Mouse (Mus musculus): ENCODE measurements at regions not wholly inside any gene's neighbourhood (a gene's known extent, or its start where the extent isn't known, plus 50 kb on each side); places are given as distances from the start of the nearest gene placed in this dataset.
"Not testable (repeated sequence)": the region's sequence is repeated elsewhere in the genome, so short reads cannot be mapped to it uniquely, and the experiment has no call there.

GRCm38 (mm10) chr15:19242962-19243361 is 424.2 kb downstream of the Cdh10 start:
- not testable (repeated sequence) for DNase-seq

- DNase-seq: no peak
Observed at GRCm38 (mm10) chr15:19247489-19247888, 428.7 kb downstream of the Cdh10 start.

GRCm38 (mm10) chr15:19275968-19276826 is 457.4 kb downstream of the Cdh10 start:
- DNase-seq: peak; percentile 4

- no peak for DNase-seq
Observed at GRCm38 (mm10) chr15:19316380-19316779, 497.6 kb downstream of the Cdh10 start.

GRCm38 (mm10) chr15:19356322-19356721 is 537.6 kb downstream of the Cdh10 start:
- no peak for DNase-seq

GRCm38 (mm10) chr15:19360650-19361049 is 541.9 kb downstream of the Cdh10 start:
- peak; percentile 16 for DNase-seq

GRCm38 (mm10) chr15:19389951-19390350 is 571.2 kb downstream of the Cdh10 start:
- DNase-seq: no peak

- DNase-seq: no peak
Observed at GRCm38 (mm10) chr15:19391250-19391982, 572.7 kb downstream of the Cdh10 start.

- no peak for DNase-seq
Observed at GRCm38 (mm10) chr15:19395681-19396080, 576.9 kb downstream of the Cdh10 start.

Data from layer of hippocampus, adult 9-11 months (tissue).